Mouse (Mus musculus): ENCODE data around the gene Olfr1350. TPM values are rescaled to one million over a fixed set of nuclear protein-coding genes. Genes with fewer than 3 reads are reported as not detected.

Olfr1350 gene
- polyA plus RNA-seq, 1 experiment from 2014 or later: not detected

DNA sequence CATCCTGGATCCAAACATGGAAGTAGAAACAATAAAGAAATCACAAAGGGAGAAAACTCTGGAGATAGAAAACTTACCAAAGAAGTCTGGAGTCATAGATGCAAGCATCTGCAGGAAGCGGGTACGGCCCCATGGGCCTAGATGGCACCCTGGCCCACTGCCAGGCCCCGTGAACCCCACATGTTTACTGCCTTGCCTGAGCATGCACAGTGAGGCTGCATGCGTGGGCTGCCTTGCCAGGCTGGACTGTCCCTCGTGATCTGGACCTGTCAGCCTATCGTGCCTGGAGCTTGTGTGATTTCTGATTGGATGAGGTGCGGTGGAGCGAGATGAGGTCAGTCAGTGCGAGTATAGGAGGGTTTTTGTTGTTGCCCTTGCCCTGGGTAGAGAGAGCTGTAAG lies 38.7 kb downstream of the Olfr1350 start:
- Histone ChIP-seq H3K4me1 (replicated peaks; ENCODE audit: insufficient read depth, low read length) (no peaks in the 10 kb centered on the region), H3K27me3 (ENCODE audit: insufficient read depth, low read length) (no peaks in the 10 kb centered on the region), H3K9ac (ENCODE audit: low read depth, low read length) (no peak overlapping the region), H3K4me2 (ENCODE audit: low read length) (no peak overlapping the region), H3K27ac (no peak overlapping the region), H3K9me3 (replicated peaks; ENCODE audit: low read length) (no peaks in the 10 kb centered on the region), H3K4me3 (replicated peaks; ENCODE audit: low read depth, low read length) (no peak overlapping the region), H3K36me3 (ENCODE audit: insufficient read depth, low read length) (no peaks in the 10 kb centered on the region)
- TF ChIP-seq CTCF (IDR thresholded peaks at IDR 0.05; ENCODE audit: low read depth): no peak
- no peak for DNase-seq (ENCODE audit: low spot score)
- no peak for ATAC-seq (replicated peaks; ENCODE audit: low FRiP score, low read depth)
- 81% methylated on average over 9 of the region's 9 CpGs for WGBS

Other genes starting within 250 kb of the Olfr1350 start
- gene Zfp583, start 233.6 kb upstream of the Olfr1350 start, polyA plus RNA-seq (2015; fragmentation: Nextera tagmentation; extraction: Ambion mirVana): 3.2 and 4.2 TPM in 2 replicates
- 0.39 and 0.64 TPM in 2 replicates for gene Gm3854, start 221.1 kb upstream of the Olfr1350 start, polyA plus RNA-seq (2015; fragmentation: Nextera tagmentation; extraction: Ambion mirVana)
- gene Zfp78, start 201.6 kb upstream of the Olfr1350 start, polyA plus RNA-seq (2015; fragmentation: Nextera tagmentation; extraction: Ambion mirVana): 1.4 and 2.0 TPM in 2 replicates
- gene Zfp28, start 181.5 kb upstream of the Olfr1350 start, polyA plus RNA-seq (2015; fragmentation: Nextera tagmentation; extraction: Ambion mirVana): 6.2 and 7.4 TPM in 2 replicates
- not detected in 2 replicates for gene Smim17, start 166.1 kb upstream of the Olfr1350 start, polyA plus RNA-seq (2015; fragmentation: Nextera tagmentation; extraction: Ambion mirVana)
- not detected in 2 replicates for gene Gm20715, start 154.6 kb upstream of the Olfr1350 start, polyA plus RNA-seq (2015; fragmentation: Nextera tagmentation; extraction: Ambion mirVana)
- gene Olfr1344, start 126.2 kb upstream of the Olfr1350 start, polyA plus RNA-seq (2015; fragmentation: Nextera tagmentation; extraction: Ambion mirVana): not detected in 2 replicates
- gene Olfr1336, start 108.7 kb upstream of the Olfr1350 start, polyA plus RNA-seq (2015; fragmentation: Nextera tagmentation; extraction: Ambion mirVana): not detected in 2 replicates
- gene Olfr1346, start 97.7 kb upstream of the Olfr1350 start, polyA plus RNA-seq (2015; fragmentation: Nextera tagmentation; extraction: Ambion mirVana): not detected in 2 replicates
- gene Olfr5, start 77.9 kb upstream of the Olfr1350 start, polyA plus RNA-seq (2015; fragmentation: Nextera tagmentation; extraction: Ambion mirVana): not detected in 2 replicates
- gene Olfr1347, start 65.1 kb upstream of the Olfr1350 start, polyA plus RNA-seq (2015; fragmentation: Nextera tagmentation; extraction: Ambion mirVana): not detected in 2 replicates
- not detected in 2 replicates for gene Olfr1348, start 56.1 kb upstream of the Olfr1350 start, polyA plus RNA-seq (2015; fragmentation: Nextera tagmentation; extraction: Ambion mirVana)
- gene Olfr1349, start 41.9 kb upstream of the Olfr1350 start, polyA plus RNA-seq (2015; fragmentation: Nextera tagmentation; extraction: Ambion mirVana): not detected in 2 replicates
- gene Zim1, start 131.6 kb downstream of the Olfr1350 start, polyA plus RNA-seq (2015; fragmentation: Nextera tagmentation; extraction: Ambion mirVana): 2.6 and 2.8 TPM in 2 replicates
- gene Peg3, start 165.6 kb downstream of the Olfr1350 start, polyA plus RNA-seq (2015; fragmentation: Nextera tagmentation; extraction: Ambion mirVana): 73.5 and 75.8 TPM in 2 replicates
- gene Usp29, start 165.7 kb downstream of the Olfr1350 start, polyA plus RNA-seq (2015; fragmentation: Nextera tagmentation; extraction: Ambion mirVana): 1.6 and 1.7 TPM in 2 replicates

Data from kidney, postnatal 0 days (tissue).